Mouse (Mus musculus) lung, adult 2 months (tissue): ENCODE data around the gene Rybp. TPM values are rescaled to one million over a fixed set of nuclear protein-coding genes. Genes with fewer than 3 reads are reported as not detected.

Experiments
- DNase-seq: peaks from one replicate; pipeline ENCODE4 v3.0.0; 2022
- H3K4me1 ChIP-seq: fragments of 200-500 bp; 2 replicates; pipeline ENCODE4 v1.6.1; 2011; ENCODE audit warnings: low read length; ENCODE audit not compliant: control insufficient read depth, insufficient read depth
- H3K4me3 ChIP-seq: fragments of 200-500 bp; replicated peaks from 2 replicates; pipeline ENCODE3; 2011; ENCODE audit warnings: low read depth, mild to moderate bottlenecking, control low read depth, low read length; ENCODE audit errors: extremely low read depth
- CTCF ChIP-seq: fragments of 200-500 bp; IDR thresholded peaks from 2 replicates; pipeline ENCODE4 v1.5.1; 2011; ENCODE audit warnings: mild to moderate bottlenecking, low read length, control low read depth; ENCODE audit not compliant: insufficient read depth
- POLR2A ChIP-seq: fragments of 200-500 bp; IDR thresholded peaks from 2 replicates; pipeline ENCODE4 v1.6.1; 2011; ENCODE audit warnings: low read depth, mild to moderate bottlenecking, control low read depth, low read length, borderline replicate concordance; ENCODE audit errors: extremely low read depth
- WGBS: fragments of 180-500 bp; shearing (Covaris S2); methylation state at CpG from one replicate; pipeline ENCODE4 v1.1.7; 2018; 5-methylcytosine and 5-hydroxymethylcytosine counted together
- polyA plus RNA-seq: library from polyadenylated mRNA; depleted of rRNA; stranded (reverse); fragments of >200 nt; gene quantifications from 2 replicates; pipeline ENCODE4 v1.2.3, GENCODE M21; 2012

Rybp gene
- polyA plus RNA-seq, 1 experiment: 30.6 TPM

- no peak for TF ChIP-seq POLR2A
- WGBS: 45% methylated on average over 4 of the region's 4 CpGs
- Histone ChIP-seq H3K4me1 (peaks cover 9% of the 10 kb centered on the region), H3K4me3 (no peak overlapping the region)
- DNase-seq: no peak
Observed at GRCm38 (mm10) chr6:100180883-100181262, 106.4 kb downstream of the Rybp start.

- TF ChIP-seq POLR2A (no peak), CTCF (no peak)
- WGBS: 43% methylated on average over 4 of the region's 4 CpGs
- DNase-seq: no peak
- Histone ChIP-seq H3K4me1 (peaks cover 5% of the 10 kb centered on the region), H3K4me3 (no peak overlapping the region)
Observed at GRCm38 (mm10) chr6:100180213-100180882, 106.9 kb downstream of the Rybp start.

GRCm38 (mm10) chr6:100178830-100179229, 108.5 kb downstream of the Rybp start:
- TF ChIP-seq CTCF (no peak), POLR2A (no peak)
- no peak overlapping the region for H3K4me3 ChIP-seq
- H3K4me1 ChIP-seq: peaks cover 5% of the 10 kb centered on the region
- no peak for DNase-seq
- 66% methylated on average over 3 of the region's 3 CpGs for WGBS
